Mouse (Mus musculus) naive thymus-derived CD4-positive, alpha-beta T cell, adult 2 months (primary cell): ENCODE measurements at regions not wholly inside any gene's neighbourhood (a gene's known extent, or its start where the extent isn't known, plus 50 kb on each side); places are given as distances from the start of the nearest gene placed in this dataset.

Experiments used
- DNase-seq: peaks from one replicate; pipeline ENCODE4 v3.0.0-alpha.2; 2011; ENCODE audit warnings: low read depth

DNA sequence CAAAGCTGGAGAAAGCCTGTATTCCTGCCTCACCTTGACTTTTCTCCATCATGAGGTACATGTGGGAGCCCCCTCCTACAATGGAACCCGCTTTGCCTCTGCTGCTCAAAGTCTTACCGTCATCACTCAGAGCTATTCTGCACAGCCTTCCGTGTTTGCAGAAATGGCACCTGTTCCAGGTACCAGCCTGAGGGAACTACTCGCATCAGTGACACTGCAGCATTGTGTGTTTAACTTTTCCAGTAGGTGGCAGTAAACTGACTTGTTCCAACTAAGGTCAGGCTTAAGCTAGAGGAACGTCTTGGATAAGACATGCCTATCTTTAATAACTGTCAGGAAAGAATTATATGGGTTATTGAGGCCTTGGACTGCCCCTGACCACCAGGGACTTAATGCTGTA, 71.4 kb downstream of the Fam173b start:
- no peak for DNase-seq

DNA sequence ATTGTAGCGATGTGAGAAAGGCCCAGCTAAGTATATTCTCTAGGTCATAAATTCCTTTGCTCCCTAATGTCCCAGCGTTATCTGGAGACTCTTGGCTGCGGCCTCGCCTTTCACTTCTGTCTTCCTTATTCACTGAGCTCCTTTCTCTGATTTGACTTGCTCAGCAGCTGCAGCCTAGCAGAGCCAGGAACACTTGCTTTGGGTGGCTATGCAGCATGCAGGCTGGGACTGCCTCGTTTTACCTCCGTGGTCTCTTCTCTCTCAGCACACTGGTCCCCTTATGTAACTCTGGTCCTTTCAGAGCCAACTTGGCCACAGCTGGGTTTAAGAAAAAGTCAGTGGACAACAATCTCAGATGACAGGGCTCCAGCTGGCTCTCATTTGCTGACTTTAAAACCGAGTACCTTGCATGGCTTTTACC, 75.1 kb downstream of the Fam173b start:
- no peak for DNase-seq

DNA sequence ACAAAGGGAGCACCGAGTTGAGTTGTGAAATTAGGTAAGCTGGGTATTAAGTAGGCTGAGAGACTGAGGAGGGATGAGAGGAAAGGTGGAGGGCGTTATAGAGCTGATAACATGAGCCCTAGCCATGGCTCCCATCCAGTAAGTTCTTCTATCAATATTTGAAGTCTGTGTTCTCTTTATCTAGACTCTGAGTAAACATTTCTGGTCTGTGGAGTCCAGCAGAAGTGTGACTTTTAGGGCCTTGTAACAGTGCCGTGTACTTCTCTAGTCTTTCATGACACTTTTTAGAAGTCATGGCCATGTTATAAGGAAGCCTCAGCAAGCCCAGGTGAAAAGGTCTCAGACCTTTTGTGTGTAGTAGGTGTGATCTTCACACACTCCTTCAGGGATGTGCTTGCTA, 91.5 kb downstream of the Fam173b start:
- no peak for DNase-seq

DNA sequence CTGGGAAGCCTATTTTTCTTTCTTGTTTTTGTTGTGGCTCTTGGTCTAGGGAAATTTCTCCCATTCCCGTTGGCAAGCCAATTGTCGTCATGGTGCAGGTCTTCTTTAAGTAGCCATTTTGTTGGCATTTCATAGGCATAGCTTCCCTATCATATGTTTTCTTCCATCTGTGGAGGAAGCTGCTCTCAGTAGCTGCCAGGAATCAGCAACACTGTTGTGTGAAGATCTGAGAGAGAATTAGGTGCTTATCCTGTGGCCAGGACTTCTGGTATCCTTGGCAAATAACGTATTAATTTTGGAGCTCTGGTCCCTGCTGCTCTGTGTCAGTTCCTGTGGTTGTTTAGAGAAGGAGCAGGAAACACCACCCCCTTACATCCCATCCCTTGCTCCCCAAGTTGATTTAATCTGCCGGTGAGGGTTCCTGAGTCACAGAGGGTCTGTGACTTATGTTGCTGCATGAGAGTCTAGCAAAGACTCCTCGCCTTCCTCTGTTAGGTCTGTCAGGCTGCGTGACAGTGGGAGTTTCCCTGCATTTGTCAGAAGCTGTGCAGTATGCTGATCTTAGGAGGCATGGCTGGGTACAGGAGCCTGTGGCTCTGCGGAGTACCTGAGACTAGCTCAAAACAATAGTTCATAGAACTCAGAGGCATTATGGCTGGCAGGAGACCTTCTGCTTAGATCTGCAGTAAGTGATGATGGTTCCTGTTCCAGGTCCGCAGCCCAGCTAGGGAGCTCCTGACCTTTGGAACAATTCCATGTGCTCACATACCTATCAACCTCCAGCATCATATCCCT, 93.4 kb downstream of the Fam173b start:
- no peak for DNase-seq

DNA sequence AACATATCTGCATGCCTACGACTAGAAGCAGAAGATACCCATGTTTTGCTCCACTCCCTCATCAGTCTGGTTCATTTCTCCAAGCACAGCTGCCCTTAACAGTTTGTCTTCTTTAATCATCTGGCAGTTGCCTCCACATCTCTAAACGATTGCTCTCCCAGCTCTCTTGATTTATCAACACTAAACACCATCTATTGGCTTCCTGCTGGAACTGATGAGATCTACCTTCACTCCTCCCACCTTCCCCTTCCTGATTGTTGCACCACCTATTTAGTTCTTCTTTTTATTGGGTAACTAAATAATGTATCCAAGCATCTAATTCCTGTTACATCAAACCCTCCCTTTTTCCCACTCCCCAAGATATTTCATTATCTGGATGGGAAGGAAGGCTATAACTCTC, 101.7 kb downstream of the Fam173b start:
- DNase-seq, result no peak

DNA sequence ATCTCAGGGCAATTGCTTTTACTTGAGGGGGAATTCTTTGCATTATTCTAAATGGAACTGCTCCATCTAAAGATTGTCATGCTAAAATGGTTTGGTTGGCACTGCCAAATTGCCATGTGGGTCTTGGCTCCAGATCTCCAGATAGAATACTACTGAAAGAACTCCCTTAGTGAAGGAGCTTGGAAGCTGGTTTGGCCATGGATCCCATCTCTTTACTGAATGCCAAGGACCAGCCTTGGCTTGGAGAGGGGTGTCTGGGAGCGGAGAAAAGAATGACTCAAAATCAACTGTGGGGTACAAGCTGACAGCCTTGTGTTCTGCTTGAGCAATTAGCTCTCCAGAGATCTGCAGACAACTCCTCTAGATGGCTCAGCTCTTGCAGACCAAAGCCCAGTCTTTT, 105.8 kb downstream of the Fam173b start:
- DNase-seq, result no peak

DNA sequence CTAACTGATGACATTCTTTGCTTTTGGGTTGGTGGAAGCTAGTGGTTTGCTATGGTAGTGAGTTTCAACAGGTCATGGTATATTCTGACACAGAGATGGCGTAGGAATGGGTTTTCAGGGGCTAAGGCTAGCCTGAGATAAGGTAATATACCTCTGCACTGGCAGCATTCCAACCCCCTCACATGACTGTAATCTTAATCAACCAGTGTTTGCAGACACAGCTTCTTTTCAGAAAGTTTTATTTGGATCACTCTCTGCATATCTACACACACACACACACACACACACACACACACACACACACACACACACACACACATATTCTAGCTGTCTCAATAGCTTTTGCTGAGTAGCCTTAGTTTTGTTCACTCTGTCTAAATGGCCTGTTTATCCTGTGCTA, 119.4 kb downstream of the Fam173b start:
- DNase-seq, result no peak

DNA sequence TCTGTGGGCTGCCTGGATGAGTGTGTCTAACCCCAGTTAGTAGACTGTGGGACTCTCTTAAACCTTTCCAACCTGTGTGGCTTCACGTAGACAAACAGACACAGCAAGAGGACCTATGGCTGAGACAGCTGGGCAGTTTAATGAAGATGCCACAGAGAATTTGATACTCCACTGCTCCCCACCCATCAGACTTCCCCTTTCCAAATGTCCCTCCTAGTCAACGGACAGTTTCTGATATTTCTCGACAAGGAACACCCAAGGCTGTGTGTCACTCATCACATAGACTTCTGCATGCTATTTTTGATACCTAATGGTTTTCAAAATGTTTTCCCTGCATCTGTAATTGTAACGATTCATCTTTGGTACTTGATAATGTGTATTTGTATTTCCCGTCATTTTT, 120.8 kb downstream of the Fam173b start:
- no peak for DNase-seq

DNA sequence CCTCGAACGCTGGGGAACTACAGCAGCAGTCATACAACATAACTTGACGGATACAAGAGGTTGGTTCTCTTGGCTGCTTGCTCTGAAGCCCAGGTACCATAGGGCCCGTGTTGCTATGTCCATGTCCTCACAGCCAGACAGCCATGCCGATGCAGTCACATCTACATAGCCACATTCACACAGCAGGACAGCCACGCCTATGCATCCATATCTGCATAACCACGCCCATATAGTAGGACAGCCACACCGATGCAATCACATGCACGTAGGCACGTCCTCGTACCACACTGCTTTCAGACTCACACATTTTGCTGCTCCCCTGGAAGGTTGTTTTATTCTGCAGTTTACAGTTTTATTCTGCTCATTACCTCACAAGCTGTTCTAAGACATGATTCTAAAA, 122.6 kb downstream of the Fam173b start:
- DNase-seq, result no peak

DNA sequence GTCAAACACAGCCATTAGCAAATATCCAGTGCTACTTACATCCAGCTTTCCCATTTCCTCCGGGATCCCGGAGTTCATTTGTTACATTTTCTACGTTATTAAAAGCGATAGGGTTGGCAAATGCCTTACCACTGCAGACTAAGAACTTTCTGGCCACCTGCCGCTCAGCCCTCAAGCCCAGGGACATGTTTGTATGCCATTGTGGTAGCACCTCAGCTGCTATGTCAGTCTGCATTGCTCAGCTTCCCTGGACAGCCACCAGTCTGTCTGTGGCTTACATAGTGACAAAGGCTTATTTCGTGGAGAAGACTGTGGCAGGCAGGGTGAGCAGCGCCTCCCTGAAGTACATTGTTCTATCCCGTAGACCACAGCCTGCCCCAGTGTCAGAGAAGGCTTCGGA, 127.5 kb downstream of the Fam173b start:
- no peak for DNase-seq

DNA sequence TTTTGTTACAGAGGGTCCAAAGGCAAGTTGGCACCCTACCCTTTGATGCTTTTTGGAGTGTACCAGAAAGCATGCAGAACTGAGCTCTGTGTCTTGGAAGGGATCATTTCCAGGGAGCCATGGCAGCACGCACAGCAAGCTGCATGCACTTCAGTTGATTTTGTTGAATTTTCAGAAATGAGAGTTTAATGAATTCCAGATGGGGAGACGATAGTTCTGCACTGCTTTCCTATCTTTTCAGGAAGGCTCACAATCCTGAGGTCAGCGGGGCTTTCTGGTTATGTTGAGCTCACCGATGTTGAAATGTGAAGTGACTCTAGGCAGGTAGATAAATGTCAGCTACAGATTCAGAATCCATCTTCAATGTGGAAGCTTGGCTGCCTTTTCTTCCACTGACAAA, 140.0 kb downstream of the Fam173b start:
- no peak for DNase-seq

DNA sequence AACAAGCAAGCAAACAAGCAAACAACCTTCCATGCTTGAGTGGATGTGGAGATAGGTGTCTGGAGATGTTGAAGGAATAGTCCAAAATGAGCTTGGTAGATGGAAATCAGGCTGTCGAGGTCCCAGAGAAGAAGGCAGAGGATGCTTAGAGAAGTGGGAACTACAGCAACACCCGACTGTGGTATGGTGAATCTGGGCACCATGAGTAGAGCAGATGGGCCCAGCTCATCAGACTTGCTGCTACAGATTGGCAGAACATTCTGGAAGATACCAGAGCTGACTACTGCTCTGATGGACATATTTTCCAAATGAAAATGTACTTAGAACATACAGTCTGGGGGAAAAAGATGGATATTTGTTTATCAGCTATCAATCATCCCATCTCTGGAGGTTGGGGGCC, 142.9 kb downstream of the Fam173b start:
- no peak for DNase-seq

DNA sequence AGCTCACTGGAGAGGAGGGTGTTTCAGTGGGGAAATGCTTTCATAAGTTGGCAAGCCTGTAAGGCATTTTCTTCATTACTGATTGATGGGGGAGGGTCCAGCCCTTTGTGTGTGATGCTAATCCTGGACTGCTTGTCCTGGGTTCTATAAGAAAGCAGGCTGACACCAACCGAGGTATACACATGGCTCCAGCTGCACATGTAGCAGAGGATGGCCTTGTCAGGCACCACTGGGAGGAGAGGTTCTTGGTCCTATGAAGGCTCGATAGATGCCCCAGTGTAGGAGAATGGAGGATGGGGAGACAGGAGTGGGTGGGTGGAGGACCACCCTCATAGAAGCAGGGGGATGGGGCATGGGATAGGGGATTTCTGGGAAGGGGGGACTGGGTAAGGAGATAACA, 151.0 kb downstream of the Fam173b start:
- no peak for DNase-seq

DNA sequence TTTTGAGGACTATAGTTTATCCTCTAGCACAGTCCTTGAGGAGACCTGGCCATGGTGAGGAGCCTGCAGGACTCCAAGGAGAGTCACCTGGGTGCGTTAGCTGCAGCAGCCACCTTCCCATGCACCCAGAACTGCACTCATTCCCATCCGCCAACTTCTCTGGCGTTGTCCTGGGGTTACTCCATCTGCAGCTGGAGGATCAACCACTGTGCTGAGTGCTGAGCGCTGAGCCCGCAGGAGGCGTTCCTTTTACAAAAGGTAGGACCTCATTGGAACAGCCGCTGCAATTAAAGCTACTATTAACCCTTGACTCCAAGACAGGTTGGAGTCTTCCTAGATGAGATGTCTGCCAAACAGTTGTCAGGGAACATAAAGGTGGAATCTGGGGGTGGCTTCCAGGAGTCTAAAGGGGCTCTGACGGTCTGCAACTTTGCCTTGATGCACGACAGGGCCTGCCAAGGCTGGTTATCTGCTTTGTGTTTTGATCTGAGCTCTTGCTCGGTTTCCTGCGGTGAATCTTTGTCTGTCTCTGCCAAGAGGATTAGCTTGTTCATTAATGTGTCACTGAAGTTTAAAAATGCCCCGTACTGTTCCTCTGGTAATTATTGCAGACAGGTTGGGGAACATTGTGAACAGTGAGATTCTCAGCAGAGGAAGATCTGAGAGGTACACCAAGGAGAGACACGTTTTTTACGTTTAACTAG, 152.1 kb downstream of the Fam173b start:
- no peak for DNase-seq

DNA sequence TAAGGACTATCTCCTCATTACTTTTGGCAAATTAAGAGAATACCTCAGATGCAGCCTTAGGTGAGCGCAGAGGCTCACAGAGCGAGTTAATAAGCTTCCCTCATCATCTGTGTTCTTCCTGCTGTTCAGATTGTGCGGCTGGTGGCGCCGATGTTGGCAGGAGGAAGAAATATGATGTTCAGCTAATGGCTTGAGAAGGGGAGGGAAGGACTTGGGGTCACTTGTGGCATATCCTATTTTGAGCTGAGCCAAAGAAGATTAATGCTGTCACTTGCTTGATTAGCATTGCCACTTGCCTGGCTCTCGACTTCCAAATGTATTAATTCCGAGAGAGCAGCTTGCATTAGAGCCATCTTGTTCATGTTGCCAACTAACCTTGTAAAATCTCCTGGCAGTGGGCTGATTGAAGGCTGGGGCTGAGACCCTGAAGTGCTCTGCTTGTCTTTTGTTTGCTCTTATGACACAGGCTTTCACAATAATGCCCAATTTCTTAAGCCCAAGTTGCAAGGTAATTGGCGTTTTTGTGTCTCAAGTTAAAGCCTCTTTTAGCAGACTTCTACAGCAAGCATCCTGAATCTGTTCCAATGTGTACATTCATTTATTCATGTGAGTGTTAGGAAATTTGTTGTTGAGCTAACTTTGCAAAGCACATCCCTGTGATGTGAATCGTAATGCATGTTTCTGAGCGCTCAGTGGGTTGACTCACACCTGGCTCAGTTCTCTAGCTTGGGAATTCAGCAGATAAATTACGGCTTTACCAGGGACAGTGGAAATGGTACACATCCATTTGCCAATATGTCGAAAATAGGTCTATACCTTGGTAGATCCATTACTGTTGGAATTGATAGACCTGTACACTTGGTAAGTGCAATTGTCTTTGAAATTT, 167.6 kb downstream of the Fam173b start:
- no peak for DNase-seq

DNA sequence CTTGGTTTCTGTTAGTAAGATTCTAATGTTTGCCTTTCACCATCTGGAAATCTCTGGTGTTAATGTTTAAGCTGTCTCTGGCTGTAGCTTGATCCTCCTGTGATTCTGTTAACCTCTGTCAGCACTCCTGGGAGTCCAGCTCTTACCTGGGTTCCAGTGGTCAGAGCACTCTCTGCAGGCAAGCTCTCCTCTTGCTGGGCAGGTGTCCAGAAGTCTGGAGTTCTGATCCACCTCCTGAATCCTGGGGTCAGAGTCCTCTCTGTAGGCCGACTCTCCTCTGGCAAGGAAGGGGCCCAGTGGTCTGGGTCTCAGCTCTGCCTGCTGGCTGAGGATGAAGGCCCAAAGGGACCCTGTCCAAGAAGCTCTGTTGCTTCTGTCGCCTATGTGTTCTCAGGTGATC, 181.4 kb downstream of the Fam173b start:
- DNase-seq, result no peak

DNA sequence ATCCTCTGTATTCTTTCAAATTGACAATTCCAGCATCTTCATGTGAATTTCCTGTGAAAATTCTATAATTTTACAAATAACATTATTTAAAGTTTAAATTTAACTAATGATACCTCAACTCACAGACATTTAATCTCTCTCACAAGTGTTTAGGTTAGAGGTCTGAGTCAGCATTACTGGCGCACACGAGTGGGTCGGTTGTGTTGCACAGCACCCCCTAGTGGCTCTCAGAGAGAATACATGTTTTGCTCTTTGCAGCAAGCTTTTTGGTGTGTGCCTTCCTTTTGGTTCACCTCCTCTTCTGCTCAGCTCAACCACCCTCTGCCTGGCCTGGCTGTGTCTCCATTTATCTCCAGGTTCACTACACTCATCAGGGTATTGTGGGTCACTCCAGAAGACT, 183.4 kb downstream of the Fam173b start:
- DNase-seq, result peak; percentile 3

DNA sequence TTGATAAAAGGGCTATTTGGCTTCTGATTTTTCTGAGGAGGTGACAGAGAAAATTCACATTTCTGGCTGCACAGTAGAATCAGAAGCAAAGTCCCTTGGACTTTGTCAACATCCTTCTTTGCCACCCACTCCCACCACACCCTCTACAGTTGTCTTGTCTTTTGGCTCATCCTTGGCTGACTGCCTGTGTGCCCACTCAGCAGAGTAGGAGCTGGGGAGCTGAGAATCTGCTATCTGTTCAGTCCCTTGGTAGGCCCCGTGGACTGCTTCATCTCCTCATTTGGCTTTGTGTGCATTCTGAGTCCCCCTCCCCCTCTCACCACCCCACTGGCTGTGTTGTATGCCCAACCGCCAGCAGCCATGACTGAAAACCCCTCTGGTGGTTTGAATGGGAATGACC, 197.2 kb downstream of the Fam173b start:
- DNase-seq, result no peak

DNA sequence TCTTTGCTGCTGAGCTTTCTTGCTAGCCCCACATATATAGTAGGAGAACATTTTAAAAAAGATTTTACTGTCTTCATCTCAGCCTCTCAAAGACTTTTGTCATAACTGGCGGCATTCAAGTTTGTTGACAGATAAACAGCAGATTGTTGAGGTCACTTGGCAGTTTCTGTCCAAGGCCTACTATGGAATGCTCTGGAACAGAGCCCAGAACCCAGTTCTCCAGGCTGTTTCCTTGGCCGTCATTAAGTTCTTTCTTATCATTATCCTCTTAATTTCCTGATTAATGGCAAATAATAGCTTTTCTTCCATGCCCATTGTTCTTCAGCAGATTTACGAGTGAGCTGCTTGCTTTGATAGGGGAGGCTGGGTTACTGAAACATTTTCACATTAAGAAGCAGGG, 203.9 kb downstream of the Fam173b start:
- no peak for DNase-seq

DNA sequence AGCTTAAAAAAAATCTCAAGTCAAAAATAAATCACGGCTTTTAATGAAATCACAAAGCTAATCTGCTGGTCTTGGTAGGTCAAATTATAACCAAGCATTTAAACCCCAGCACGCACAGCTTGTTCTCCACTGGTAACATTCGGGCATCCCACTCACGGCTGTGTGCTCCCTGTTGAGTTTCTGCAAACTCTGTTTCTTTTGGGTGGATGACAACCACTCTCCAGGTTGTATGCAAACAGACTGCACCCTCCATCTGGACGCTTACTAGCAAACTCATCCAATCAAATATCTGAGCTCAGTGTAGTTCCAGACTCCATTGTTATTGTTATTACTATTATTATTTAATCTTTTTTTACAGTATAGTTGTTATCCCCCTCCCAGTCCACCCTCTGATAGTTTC, 213.9 kb downstream of the Fam173b start:
- DNase-seq, result no peak

DNA sequence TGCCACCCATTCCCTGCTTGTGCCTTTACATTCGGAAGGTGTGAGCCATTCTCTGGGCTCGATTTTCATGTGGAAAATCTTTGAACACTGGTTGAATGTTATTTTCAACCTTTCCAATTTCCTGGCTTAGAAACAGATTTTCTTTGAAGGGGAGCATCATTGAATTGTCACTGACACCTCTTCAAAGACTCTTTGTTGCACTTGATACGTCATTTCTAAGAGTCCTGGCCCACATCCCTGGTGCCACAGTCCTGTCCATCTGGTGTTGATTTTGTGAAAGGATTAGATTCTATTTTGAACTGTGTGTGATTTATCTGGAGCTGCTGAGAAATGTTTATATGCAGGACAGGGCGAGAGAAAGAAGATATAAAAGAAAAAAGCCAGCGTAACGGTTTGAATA, 217.6 kb downstream of the Fam173b start:
- no peak for DNase-seq

DNA sequence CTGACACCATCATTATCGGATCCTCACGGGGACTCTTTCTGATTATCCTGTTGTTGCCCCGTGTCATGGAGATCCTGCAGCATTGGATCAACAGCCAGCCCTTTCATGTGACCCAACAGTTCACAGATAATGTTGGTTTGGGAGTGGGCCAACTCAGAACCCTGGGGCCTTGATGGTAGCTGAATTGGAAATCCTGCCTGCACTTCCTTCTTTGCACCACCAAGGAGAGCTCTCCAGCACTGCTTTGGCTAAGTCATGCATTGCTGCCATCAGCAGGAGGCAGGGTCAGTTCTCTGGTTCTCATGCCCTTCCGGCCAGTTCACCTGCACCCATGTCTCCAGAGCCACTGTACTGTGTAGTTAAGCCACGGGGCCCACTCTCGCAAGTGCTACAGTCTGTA, 225.6 kb downstream of the Fam173b start:
- no peak for DNase-seq

DNA sequence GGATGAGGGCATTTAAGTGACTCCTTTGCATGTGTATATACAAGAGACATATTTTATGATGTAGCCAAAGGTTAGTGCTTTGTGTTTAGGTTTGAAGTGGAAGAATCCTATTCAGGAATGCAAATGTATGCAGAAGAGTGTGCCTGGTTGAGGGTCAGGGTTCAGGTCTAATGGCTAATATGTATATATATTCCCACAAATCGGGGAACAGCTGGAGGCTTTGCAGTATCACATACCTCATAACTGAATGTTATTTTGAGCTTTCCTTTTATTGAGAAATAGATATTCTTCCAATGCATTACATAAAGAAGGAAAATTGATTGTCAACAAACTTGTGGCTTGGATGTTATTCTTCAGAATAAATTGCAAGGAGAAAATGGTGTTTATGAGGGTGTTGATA, 239.9 kb downstream of the Fam173b start:
- no peak for DNase-seq
